Mouse (Mus musculus) CH12.LX (cell line): ENCODE data around the gene Cdk2ap2.

Experiments
- CTCF ChIP-seq, 2 experiments: IDR thresholded peaks in 1 of 2; conservative IDR thresholded peaks in 1 of 2; 2 replicates each; pipeline ENCODE4 v1.5.1; 2011 to 2012; ENCODE audit warnings: low read depth in 2 of 2, low read length in 2 of 2, improper control_type of control experiment in 1 of 2, inconsistent platforms in 1 of 2, mild to moderate bottlenecking in 1 of 2, moderate library complexity in 1 of 2
- MEF2A ChIP-seq: IDR thresholded peaks from 2 replicates; pipeline ENCODE4 v1.6.1; 2014; ENCODE audit warnings: low read depth, mild to moderate bottlenecking, inconsistent platforms, low read length, improper control_type of control experiment, borderline replicate concordance
- PAX5 ChIP-seq: IDR thresholded peaks from 2 replicates; pipeline ENCODE4 v1.6.1; 2012; ENCODE audit warnings: low read length, inconsistent platforms, mixed read lengths
- POLR2A ChIP-seq: IDR thresholded peaks from 2 replicates; pipeline ENCODE4 v1.6.1; 2011; ENCODE audit warnings: low read depth, mild to moderate bottlenecking, improper control_type of control experiment, low read length
- SMC3 ChIP-seq: IDR thresholded peaks from 2 replicates; pipeline ENCODE4 v1.6.1; 2011; ENCODE audit warnings: low read depth, low read length, improper control_type of control experiment
- ZKSCAN1 ChIP-seq: IDR thresholded peaks from 2 replicates; pipeline ENCODE4 v1.6.1; 2012; ENCODE audit warnings: low read depth, inconsistent platforms, low read length, improper control_type of control experiment, borderline replicate concordance

DNA sequence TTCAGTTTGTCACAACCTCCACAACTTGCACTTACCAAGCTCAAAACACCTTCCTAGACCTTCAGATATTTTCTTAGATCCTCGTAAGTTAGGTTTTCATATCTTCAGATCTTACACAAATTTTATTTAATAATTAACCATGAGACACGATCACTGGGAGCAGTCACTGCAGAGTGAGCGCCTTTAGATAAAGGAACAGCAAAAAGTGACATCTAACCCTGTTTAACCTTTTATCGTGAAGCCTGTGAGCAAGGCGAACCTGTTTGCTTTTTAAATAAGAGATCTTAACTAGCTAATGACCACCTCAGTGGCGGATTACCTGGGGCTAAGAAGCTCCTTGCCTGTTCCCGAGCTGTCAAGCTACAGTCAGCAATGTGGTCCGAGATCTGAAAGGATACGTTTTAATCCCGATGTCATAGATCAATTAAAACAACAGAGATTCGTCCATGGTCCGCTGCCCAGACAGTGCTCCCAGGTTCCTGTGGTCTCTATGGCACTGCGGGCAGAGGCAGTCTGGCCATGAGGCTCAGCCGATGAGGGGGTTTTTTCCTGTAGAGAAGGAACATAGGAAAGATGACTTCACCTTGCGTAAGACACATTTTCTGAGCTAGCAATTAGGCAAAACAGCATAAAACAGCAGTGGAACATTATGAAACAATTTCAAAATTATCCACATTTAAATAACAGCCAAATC, 28.1 kb upstream of the Cdk2ap2 start:
- TF ChIP-seq MEF2A, result no peak
- no peak for TF ChIP-seq ZKSCAN1
- TF ChIP-seq CTCF (conservative IDR thresholded peaks at IDR 0.05 in 1 of 2, IDR thresholded peaks at IDR 0.05 in 1 of 2; ENCODE audit: low read depth in 2 of 2, low read length in 2 of 2), result no peak
- TF ChIP-seq PAX5, result no peak
- no peak for TF ChIP-seq POLR2A
- TF ChIP-seq SMC3, result no peak
